Mouse (Mus musculus): Measurements from ENCODE around the gene Zfp212.
A peak's percentile ranks its signal among the peaks of the same experiment; 100 is the strongest.

DNA sequence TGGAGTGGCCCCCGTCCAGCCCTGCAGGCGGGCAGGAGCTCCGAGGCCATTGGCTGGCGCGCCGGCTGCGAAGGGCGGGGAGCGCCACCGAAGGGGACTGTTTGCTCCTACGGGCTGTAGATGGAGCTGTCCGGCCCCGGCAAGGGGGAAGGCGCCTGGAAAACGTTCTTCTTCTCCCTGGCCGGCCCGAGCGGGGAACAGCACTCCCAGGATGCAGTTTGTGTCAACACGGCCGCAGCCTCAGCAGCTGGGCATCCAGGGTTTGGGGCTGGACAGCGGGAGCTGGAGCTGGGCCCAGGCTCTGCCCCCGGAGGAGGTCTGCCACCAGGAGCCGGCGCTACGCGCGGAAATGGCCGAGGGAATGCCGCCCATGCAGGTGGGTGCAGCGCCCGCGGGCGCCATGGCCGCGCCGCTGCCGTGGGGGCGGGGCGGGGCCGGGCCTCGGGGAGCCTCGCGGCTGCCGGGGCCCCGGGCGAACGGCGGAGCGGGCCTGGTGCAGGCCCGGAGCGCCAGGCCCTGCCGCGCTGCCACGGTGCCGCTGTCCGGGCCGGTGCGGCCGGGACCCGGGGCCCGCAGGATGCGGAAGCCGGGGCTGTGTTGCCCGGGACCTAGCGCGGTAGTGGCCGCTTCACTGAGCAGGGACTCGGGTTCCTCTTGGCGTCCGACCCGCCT, 42.7 kb upstream of the Zfp212 start:
- peak; percentile 75 for TF ChIP-seq POLR2A (IDR thresholded peaks at IDR 0.05; ENCODE audit: insufficient read length, low read depth)
- peak; percentile 77 for TF ChIP-seq POLR2AphosphoS2 (IDR thresholded peaks at IDR 0.05; ENCODE audit: insufficient read length, low read depth)
- no peak for TF ChIP-seq E2F4 (IDR thresholded peaks at IDR 0.05; ENCODE audit: insufficient read depth)
- no peak for TF ChIP-seq USF1 (IDR thresholded peaks at IDR 0.05; ENCODE audit: low read depth)
- TF ChIP-seq TCF12 (IDR thresholded peaks at IDR 0.05; ENCODE audit: insufficient read depth, poor library complexity, severe bottlenecking), result no peak
- peak in 2 of 3 experiments; percentile 39 to 72 for TF ChIP-seq MYOD1 (IDR thresholded peaks at IDR 0.05; ENCODE audit: control insufficient read depth in 1 of 3, insufficient read length in 2 of 3, low read depth in 2 of 3)
- TF ChIP-seq CEBPB (IDR thresholded peaks at IDR 0.05; ENCODE audit: insufficient read depth, poor library complexity, severe bottlenecking), result no peak
- no peak for TF ChIP-seq MAX (IDR thresholded peaks at IDR 0.05; ENCODE audit: low read depth)
- peak; percentile 37 for TF ChIP-seq TCF3 (IDR thresholded peaks at IDR 0.05; ENCODE audit: insufficient read length, low read depth)
- no peak for TF ChIP-seq SRF (IDR thresholded peaks at IDR 0.05; ENCODE audit: control insufficient read depth, insufficient read length, low read depth)
- peak in 1 of 3 experiments; percentile 67 for TF ChIP-seq MYOG (IDR thresholded peaks at IDR 0.05; ENCODE audit: control insufficient read depth in 1 of 3, insufficient read depth in 1 of 3, insufficient read length in 2 of 3, low read depth in 2 of 3)
- TF ChIP-seq REST (IDR thresholded peaks at IDR 0.05; ENCODE audit: insufficient read depth, insufficient read length), result peak; percentile 33
